Mouse (Mus musculus) kidney, postnatal 0 days (tissue): ENCODE measurements around the gene Disp1. TPM values are rescaled to one million over a fixed set of nuclear protein-coding genes. Genes with fewer than 3 reads are reported as not detected.

ENCODE experiments used
- ATAC-seq: fragments of 200-750 bp; cut with Nextera tagmentation; replicated peaks from 2 replicates; pipeline ENCODE4 v1.8.0; 2017; ENCODE audit warnings: low read depth, moderate number of reproducible peaks, moderate TSS enrichment, moderate library complexity; ENCODE audit not compliant: low FRiP score
- DNase-seq: peaks from one replicate; pipeline ENCODE4 v3.0.0-alpha.2; 2016; ENCODE audit warnings: low spot score
- H3K27ac ChIP-seq: fragments of 300-500 bp; sonication (generic); 2 replicates; pipeline ENCODE4 v1.5.1; 2014; ENCODE audit warnings: mild to moderate bottlenecking
- H3K27me3 ChIP-seq: fragments of 300-500 bp; sonication (generic); 2 replicates; pipeline ENCODE4 v1.6.1; 2014; ENCODE audit warnings: low read length, mixed read lengths; ENCODE audit not compliant: insufficient read depth
- H3K36me3 ChIP-seq: fragments of 300-500 bp; sonication (generic); 2 replicates; pipeline ENCODE4 v1.6.1; 2014; ENCODE audit warnings: low read length, mixed read lengths; ENCODE audit not compliant: insufficient read depth
- H3K4me1 ChIP-seq: fragments of 300-500 bp; sonication (generic); replicated peaks from 2 replicates; pipeline ENCODE4 v1.6.1; 2014; ENCODE audit warnings: antibody characterized with exemption, low read length, mixed read lengths; ENCODE audit not compliant: insufficient read depth
- H3K4me2 ChIP-seq: fragments of 300-500 bp; sonication (generic); 2 replicates; pipeline ENCODE4 v1.6.1; 2014; ENCODE audit warnings: mild to moderate bottlenecking, low read length, moderate library complexity, mixed read lengths
- H3K4me3 ChIP-seq: fragments of 300-500 bp; sonication (generic); replicated peaks from 2 replicates; pipeline ENCODE4 v1.5.1; 2014; ENCODE audit warnings: low read depth, low read length
- H3K9ac ChIP-seq: fragments of 300-500 bp; sonication (generic); 2 replicates; pipeline ENCODE4 v1.6.1; 2014; ENCODE audit warnings: low read depth, low read length
- H3K9me3 ChIP-seq: fragments of 300-500 bp; sonication (generic); replicated peaks from 2 replicates; pipeline ENCODE4 v1.6.1; 2016; ENCODE audit warnings: low read length, inconsistent platforms, mixed read lengths
- CTCF ChIP-seq: IDR thresholded peaks from 2 replicates; pipeline ENCODE4 v1.5.1; 2016; ENCODE audit warnings: antibody characterized with exemption, low read depth, mild to moderate bottlenecking, moderate library complexity
- whole genome bisulfite sequencing: fragments of 180-500 bp; shearing (Covaris S2); extraction: QIAGEN DNeasy Blood & Tissue Kit; methylation state at CpG from one replicate; pipeline ENCODE4 v1.1.7; 2014; 5-methylcytosine and 5-hydroxymethylcytosine counted together
- polyA plus RNA-seq: library from polyadenylated mRNA; unstranded; fragments of >200 nt; fragmentation: Nextera tagmentation; extraction: Ambion mirVana; gene quantifications from 2 replicates; pipeline ENCODE4 v1.2.1, GENCODE M21; 2015

The Disp1 gene
- polyA plus RNA-seq, 1 experiment from 2014 or later: 8.4 TPM

DNA sequence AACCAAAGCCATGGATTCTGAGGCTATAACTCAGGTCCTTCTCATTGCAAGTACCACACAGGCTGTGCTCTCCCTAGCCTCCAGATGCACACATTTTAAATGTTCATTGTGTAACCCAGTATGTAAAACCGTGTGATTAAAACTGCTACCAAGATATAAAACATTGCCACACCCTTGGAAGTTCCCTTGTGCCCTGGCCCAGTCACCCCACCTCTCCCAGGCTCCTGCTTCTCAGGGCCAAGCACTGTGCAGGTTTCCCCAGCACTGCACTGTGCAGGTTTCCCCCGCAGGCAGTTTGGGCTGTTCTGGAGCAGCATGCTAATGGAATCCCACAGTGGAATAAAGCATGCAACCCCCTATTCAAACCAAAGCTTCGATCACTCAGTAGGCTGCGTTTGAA is 29.3 kb upstream of the Disp1 start:
- H3K9ac ChIP-seq: no peak overlapping the region
- no peak for DNase-seq
- no peaks in the 10 kb centered on the region for H3K36me3 ChIP-seq
- no peak for TF ChIP-seq CTCF
- H3K4me2 ChIP-seq: no peak overlapping the region
- H3K27me3 ChIP-seq: no peaks in the 10 kb centered on the region; the same call in 1 of the 2 replicates
- H3K9me3 ChIP-seq: no peaks in the 10 kb centered on the region
- WGBS: 76% methylated on average over 4 of the region's 4 CpGs
- H3K4me3 ChIP-seq: no peak overlapping the region
- no peak overlapping the region for H3K27ac ChIP-seq
- ATAC-seq: no peak
- H3K4me1 ChIP-seq: no peaks in the 10 kb centered on the region

DNA sequence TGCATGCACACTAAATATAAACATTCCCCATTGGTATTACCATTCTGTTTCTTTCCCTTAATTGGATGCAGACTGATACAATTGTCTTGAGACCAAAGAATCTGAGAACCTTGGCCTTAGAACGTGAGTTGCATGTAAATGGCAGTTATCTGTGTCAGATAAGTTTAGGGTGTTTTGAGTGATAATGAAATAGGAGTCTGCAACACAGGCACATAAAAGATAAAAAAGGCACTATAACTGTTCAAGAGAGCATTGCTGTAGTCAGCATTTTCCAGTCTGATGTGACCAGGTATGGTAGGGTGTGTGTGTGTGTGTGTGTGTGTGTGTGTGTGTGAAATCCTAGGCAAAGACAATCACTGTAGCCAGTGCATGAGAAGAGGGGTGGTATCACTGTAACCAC is 26.8 kb upstream of the Disp1 start:
- TF ChIP-seq CTCF: no peak

GRCm38 (mm10) chr1:183243293-183243692 is 22.0 kb upstream of the Disp1 start:
- H3K4me1 ChIP-seq: no peaks in the 10 kb centered on the region
- WGBS: 77% methylated on average over 7 of the region's 7 CpGs
- no peak overlapping the region for H3K4me2 ChIP-seq
- H3K9ac ChIP-seq: no peak overlapping the region
- peak; percentile 26; the same call in 1 of the 2 replicates for TF ChIP-seq CTCF
- no peak overlapping the region for H3K4me3 ChIP-seq
- no peak for DNase-seq
- no peak overlapping the region for H3K27ac ChIP-seq
- no peak for ATAC-seq
- no peaks in the 10 kb centered on the region for H3K9me3 ChIP-seq
- no peaks in the 10 kb centered on the region for H3K27me3 ChIP-seq
- H3K36me3 ChIP-seq: no peaks in the 10 kb centered on the region

More for the DNA sequence above, 26.8 kb upstream of the Disp1 start:
- Histone ChIP-seq H3K27me3 (no peaks in the 10 kb centered on the region; the same call in 1 of the 2 replicates), H3K4me2 (no peak overlapping the region), H3K4me3 (no peak overlapping the region), H3K9me3 (no peaks in the 10 kb centered on the region), H3K36me3 (no peaks in the 10 kb centered on the region), H3K9ac (no peak overlapping the region), H3K27ac (no peak overlapping the region), H3K4me1 (no peaks in the 10 kb centered on the region)
- no peak for ATAC-seq
- 59% methylated on average over 1 of the region's 1 CpGs for WGBS
- no peak for DNase-seq

DNA sequence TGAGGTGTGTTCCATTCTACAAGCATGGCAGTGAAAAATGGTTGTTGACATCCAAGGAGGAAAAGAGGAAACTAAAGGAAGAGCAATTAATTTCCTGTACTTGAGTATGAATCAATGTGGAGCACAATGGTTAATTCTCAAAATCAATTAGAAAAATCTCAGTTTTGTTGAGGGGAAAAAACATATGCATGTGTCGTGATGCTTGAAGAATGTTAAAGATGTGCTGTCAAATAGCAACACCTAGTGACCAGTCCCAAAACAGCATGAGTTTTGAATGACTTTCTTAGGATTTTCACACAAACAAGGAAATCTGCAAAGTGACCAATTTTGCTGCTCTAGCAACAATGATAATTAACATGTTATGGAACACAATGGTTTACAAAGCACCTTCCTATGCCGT is 16.6 kb upstream of the Disp1 start:
- no peaks in the 10 kb centered on the region for H3K27me3 ChIP-seq
- no peak overlapping the region for H3K27ac ChIP-seq
- 17% methylated on average over 2 of the region's 2 CpGs for WGBS
- no peaks in the 10 kb centered on the region for H3K4me1 ChIP-seq
- ATAC-seq: no peak
- no peak overlapping the region for H3K9ac ChIP-seq
- no peaks in the 10 kb centered on the region for H3K9me3 ChIP-seq
- peak; percentile 76 for DNase-seq
- H3K4me2 ChIP-seq: no peak overlapping the region
- no peaks in the 10 kb centered on the region for H3K36me3 ChIP-seq
- H3K4me3 ChIP-seq: no peak overlapping the region
- TF ChIP-seq CTCF: peak; percentile 90

DNA sequence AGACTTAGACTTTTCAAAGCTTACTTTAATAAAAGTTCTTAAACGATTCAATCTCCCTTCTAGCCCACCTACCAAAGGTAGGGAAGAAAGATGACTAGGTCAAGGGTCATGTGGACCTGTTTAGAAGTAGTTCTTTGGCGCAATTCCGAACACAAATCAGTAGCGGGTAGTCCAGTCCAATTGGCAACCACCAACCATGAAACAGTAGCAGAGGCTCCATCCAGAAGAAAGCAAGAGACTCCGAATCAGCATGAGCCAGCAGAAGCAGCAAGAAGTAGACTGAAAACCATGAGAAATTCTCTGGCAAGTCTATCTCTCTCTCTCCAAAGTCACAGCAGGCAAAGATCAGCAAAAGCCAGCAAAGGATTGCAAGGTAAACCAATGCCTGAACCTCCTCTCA is 15.1 kb upstream of the Disp1 start:
- no peaks in the 10 kb centered on the region for H3K36me3 ChIP-seq
- DNase-seq: no peak
- TF ChIP-seq CTCF: no peak
- no peak overlapping the region for H3K4me3 ChIP-seq
- H3K4me1 ChIP-seq: no peaks in the 10 kb centered on the region
- ATAC-seq: no peak
- no peaks in the 10 kb centered on the region for H3K27me3 ChIP-seq
- H3K9me3 ChIP-seq: no peaks in the 10 kb centered on the region
- no peak overlapping the region for H3K4me2 ChIP-seq
- H3K27ac ChIP-seq: no peak overlapping the region
- H3K9ac ChIP-seq: no peak overlapping the region
- WGBS: 92% methylated on average over 5 of the region's 5 CpGs

GRCm38 (mm10) chr1:183233679-183234174 is 12.4 kb upstream of the Disp1 start:
- Histone ChIP-seq H3K36me3 (no peaks in the 10 kb centered on the region), H3K4me2 (no peak overlapping the region), H3K4me3 (no peak overlapping the region), H3K9ac (no peak overlapping the region), H3K9me3 (no peaks in the 10 kb centered on the region), H3K27me3 (no peaks in the 10 kb centered on the region), H3K4me1 (no peaks in the 10 kb centered on the region), H3K27ac (no peak overlapping the region)
- DNase-seq: peak; percentile 49
- ATAC-seq: no peak
- 38% methylated on average over 11 of the region's 11 CpGs for WGBS
- no peak for TF ChIP-seq CTCF
